Mouse (Mus musculus): ENCODE results near the gene Exo1.

The Exo1 gene

DNA sequence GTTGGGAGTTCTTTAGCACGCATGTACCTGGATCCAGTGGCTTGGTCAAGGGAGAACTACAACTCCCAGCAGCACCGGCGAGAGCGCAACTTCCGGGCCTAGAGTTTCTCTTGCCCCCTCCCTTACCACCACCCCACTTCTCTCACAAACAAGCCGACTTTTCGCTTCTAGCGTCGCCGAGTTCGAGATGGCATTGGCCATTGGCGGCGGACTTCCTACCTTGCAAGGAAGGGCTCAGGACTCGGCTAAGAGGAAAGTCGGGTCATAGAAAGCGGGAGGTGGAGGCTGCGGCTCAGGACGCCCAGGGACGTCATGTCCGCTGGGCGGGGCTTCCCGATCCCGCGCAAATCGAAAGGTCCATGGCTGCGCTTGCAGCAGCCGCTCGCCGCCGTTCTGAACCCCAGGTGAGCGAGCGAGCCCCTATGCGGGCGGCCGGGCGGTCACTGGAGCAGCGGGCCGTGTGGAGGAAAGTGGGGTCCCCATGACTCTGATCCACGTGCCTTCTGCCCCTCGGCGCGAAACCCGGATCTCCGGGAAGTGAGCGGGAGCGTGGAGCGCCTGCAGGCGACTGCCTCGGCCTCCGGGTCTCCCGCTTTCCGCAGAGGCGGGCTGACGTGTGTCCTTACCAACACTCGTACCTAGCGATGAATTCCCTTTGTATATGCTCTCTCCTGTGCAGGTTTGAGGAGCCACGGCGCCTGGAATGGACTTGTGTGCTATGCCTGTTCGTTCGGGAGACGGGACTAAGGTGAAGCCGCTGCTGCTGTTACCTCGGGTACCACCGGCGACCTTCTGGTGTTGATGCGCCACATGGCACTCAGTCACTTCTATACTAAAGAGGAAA lies at the start of gene Exo1:
Gene Exo1 (plus strand): TSS at position 129 of the 844 bp plus-strand sequence.
- peak; percentile 85 for DNase-seq (ENCODE audit: low spot score)

GRCm38 (mm10) chr1:175855515-175855914 lies 24.9 kb upstream of the Exo1 start:
- DNase-seq (ENCODE audit: low spot score), result no peak

- DNase-seq (ENCODE audit: low spot score), result no peak
Observed at GRCm38 (mm10) chr1:175867050-175867449, 13.3 kb upstream of the Exo1 start.

DNA sequence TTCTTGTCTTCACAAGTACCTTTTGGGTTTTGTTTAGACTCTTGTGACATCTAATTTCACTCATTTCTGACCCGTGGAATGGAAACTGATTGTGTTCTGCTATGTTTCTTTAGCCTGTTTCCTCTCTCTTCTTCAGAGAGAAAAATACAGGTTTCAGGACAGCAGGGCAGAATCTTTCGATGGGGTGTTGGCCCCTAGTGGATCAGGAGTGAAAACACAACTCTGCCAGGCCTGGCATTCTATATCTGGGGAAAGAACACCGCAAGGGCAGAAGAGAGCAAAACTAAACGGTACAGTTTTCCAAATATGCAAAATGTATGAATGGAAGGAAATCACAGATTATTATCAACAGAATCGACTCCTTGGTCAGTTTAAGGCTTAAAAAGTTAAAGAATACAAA lies 12.8 kb upstream of the Exo1 start:
- peak; percentile 9 for DNase-seq (ENCODE audit: low spot score)

DNA sequence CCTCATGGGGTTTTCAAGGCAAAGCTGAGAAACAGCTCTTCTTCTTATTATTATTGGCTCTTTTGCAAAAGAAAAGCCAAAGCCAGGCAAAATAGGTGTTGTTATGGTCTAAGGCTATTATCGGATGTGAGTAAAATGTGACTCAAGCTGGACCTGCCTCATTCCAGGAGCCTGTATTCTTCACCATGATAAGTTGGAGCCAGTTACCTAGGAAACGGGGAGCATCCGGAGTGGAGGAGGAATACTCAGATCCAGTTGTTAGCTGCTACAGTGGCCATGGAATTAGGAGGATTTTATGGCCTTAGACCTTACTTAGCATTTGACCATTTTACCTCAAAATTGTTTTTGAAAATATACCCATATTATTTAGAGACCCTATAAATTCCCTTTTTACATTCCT lies 9.7 kb upstream of the Exo1 start:
- no peak for DNase-seq (ENCODE audit: low spot score)

- DNase-seq (ENCODE audit: low spot score), result no peak
Observed at GRCm38 (mm10) chr1:175872028-175872816, 8.2 kb upstream of the Exo1 start.

DNA sequence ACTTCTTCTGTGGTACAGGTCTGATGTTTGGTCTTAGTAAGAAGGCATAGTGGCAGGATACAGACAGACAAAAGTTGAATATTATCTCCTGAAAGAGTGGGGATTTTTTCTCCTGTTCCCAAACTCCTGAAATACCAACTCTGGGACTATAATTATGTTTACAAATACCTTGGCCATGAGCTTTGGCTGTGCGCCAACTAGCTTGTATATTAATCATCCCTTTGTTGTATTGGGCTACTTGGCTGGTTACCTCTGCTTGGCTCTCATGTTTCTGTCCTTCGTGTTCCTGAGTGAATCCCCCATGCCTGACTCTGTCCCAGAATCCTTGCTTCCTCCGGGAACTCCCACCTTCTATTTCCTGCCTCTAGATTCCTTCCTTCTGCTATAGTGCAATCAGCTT lies 3.0 kb downstream of the Exo1 start:
- DNase-seq (ENCODE audit: low spot score), result no peak

DNA sequence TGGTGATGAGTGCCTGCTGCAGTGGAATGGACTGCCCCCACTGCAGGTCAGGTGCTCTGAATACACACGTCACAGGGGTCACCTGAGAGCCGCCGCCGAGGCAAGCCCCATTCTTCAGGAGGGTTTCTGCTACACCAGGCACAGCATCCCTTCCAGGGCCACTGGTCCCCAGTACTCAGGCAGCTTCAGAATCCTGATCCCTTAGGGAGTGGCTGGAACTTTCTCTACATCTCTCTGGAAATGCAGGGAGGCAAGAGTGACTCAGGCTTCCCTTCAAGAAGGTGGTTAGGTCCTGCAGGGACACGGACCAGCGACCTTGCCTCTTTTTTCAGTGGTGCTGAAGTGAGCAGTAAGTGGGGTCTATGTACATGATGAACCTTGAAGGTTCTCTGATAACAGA lies 12.9 kb downstream of the Exo1 start:
- DNase-seq (ENCODE audit: low spot score), result no peak

DNA sequence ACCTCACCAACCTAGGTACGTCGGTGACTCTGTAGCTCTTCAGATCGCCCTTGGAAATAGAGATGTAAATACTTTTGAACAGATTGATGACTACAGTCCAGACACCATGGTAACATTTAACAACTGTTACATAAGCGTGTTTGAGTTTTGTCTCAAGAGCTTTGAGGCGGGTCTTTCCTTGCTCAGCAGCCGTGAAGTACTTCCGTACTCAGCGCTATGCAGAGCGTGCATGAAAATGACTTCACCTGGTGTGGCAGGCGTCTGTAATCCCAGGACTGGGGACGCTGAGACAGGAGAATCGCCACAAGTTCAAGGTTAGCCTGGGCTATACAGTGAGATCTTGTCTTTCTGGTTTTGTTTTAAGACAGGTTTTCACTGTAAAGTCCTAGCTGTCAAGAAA lies 13.3 kb downstream of the Exo1 start:
- DNase-seq (ENCODE audit: low spot score), result no peak

GRCm38 (mm10) chr1:175911207-175911606 lies 30.8 kb downstream of the Exo1 start:
- DNase-seq (ENCODE audit: low spot score), result no peak

- no peak for DNase-seq (ENCODE audit: low spot score)
Observed at GRCm38 (mm10) chr1:175912038-175912437, 31.7 kb downstream of the Exo1 start.

GRCm38 (mm10) chr1:175913728-175914303 lies 33.4 kb downstream of the Exo1 start:
- DNase-seq (ENCODE audit: low spot score), result no peak

DNA sequence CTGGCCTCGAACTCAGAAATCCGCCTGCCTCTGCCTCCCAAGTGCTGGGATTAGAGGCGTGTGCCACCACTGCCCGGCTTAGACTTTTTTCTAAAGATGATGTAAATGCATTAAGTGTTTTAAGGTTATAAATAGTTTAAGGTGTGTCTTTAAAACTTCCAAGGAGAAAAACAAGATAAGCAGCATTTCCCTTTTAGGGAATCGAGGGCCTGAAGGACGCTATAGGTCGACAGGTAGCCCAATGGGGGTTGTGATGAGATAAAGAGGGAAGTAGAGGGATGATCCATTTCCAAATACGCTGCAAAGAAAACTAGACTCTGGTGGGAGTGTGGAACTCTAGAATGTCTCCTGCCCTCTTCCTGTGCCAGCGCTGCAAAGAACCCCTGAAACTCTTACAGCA lies 39.6 kb downstream of the Exo1 start, which contains the start of gene Gm38100:
Gene Gm38100 (plus strand): TSS at position 301 of the 400 bp plus-strand sequence.
- no peak for DNase-seq (ENCODE audit: low spot score)

DNA sequence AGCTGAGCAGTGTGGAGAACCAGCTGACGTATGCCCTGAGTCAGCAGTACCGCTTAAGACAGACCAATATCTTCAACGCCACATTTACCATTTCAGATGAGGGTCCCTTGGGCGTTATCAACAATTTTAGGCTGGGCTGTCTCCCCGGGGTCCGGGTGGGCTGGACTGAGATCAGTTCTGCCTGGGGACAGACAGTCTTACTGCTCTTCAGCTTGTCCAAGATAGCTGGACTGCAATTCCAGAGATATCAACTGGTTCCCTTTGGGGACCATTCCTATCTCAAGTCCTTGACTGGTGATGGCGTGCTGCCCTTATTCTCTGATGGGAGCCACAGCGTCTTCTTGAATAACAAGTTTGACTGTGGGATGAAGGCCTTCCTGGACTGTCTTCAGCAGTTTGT lies 40.7 kb downstream of the Exo1 start:
- DNase-seq (ENCODE audit: low spot score), result no peak

DNA sequence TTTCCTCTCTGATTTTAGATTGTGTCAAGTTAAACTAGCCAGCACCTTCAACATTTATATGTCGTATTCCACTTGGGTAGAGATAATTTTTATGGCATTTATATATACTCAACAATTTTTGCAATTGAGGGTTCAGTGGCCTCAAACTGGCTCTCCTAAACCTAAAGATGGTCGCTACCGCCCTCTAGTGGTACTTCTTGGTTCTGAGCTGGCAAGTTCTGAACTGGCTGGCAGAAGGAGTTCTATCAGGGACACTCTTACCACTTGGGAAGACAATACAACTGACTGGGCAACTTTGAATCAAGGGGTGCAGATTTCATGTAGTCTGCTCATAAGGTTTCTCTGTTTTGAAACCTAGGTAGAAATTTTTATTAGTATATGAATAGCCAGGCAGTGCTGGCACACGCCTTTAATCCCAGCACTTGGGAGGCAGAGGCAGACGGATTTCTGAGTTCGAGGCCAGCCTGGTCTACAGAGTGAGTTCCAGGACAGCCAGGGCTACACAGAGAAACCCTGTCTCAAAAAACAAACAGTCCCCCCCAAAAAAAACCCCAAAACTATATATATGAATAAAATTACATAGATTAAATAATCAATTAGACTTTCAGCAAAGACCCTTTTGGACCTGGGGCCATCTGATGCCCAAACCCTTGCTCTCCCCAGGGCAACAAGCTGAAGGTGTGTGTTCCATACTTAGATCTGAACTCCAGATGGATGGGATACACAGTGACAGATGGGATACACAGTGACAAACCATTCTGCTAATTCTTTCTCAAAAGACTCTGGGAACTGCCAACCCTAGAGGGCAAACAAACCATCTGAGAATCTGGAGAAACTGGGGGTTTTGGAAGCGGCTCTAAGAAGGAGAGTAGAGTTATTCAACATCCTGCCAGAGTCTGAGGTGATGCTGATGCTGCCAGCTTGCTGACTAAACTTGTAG lies 43.7 kb downstream of the Exo1 start:
- peak; percentile 52 for DNase-seq (ENCODE audit: low spot score)

- DNase-seq (ENCODE audit: low spot score), result no peak
Observed at GRCm38 (mm10) chr1:175931391-175931790, 51.0 kb downstream of the Exo1 start.

- peak; percentile 16 for DNase-seq (ENCODE audit: low spot score)
Observed at GRCm38 (mm10) chr1:175936282-175936737, 55.9 kb downstream of the Exo1 start.

- no peak for DNase-seq (ENCODE audit: low spot score)
Observed at GRCm38 (mm10) chr1:175938731-175939130, 58.4 kb downstream of the Exo1 start.

- DNase-seq (ENCODE audit: low spot score), result no peak
Observed at GRCm38 (mm10) chr1:175943168-175943567, 62.8 kb downstream of the Exo1 start.

- DNase-seq (ENCODE audit: low spot score), result no peak
Observed at GRCm38 (mm10) chr1:175946718-175947315, 66.4 kb downstream of the Exo1 start.

DNA sequence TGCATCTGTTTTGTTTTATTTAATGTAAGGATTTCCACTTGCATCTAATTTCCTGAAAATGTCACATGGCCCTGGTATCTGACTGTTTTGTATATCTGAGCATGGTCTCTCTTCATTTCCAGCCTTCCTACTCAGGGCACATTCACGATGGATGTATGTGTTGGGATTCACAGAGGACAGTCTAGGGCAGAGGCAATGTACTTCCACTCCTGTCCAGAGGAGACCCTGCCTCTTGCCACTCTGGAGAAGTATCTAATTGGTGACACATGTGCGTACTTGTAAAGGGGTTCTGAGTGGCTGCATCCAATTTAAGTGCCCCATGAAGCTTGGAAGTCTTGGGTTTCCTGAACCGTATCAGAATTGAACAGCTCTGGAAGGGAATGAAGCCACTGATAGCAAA lies 70.0 kb downstream of the Exo1 start:
- DNase-seq (ENCODE audit: low spot score), result no peak

Measured in ovary, postnatal 36 days (tissue).